Mouse (Mus musculus) liver, postnatal 0 days (tissue): ENCODE data around the gene Ttc34. TPM values are rescaled to one million over a fixed set of nuclear protein-coding genes. Genes with fewer than 3 reads are reported as not detected.
A peak's percentile ranks its signal among the peaks of the same experiment; 100 is the strongest.

Source experiments
- ATAC-seq: fragments of 200-750 bp; cut with Nextera tagmentation; 2 replicates; pipeline ENCODE4 v1.8.0; 2017; ENCODE audit warnings: mild to moderate bottlenecking, moderate library complexity
- DNase-seq: peaks from one replicate; pipeline ENCODE4 v3.0.0-alpha.2; 2016
- H3K27ac ChIP-seq: fragments of 300-500 bp; sonication (generic); 2 replicates; pipeline ENCODE4 v1.5.1; 2014; ENCODE audit warnings: antibody characterized with exemption, moderate library complexity, mild to moderate bottlenecking, low read depth
- H3K27me3 ChIP-seq: fragments of 300-500 bp; sonication (generic); 2 replicates; pipeline ENCODE4 v1.6.1; 2014; ENCODE audit warnings: low read length, control low read depth, mixed read lengths; ENCODE audit not compliant: insufficient read depth
- H3K36me3 ChIP-seq: fragments of 300-500 bp; sonication (generic); replicated peaks from 2 replicates; pipeline ENCODE4 v1.6.1; 2014; ENCODE audit warnings: mild to moderate bottlenecking, control low read depth, low read length, moderate library complexity, mixed read lengths; ENCODE audit not compliant: insufficient read depth
- H3K4me1 ChIP-seq: fragments of 300-500 bp; sonication (generic); 2 replicates; pipeline ENCODE4 v1.6.1; 2014; ENCODE audit warnings: antibody characterized with exemption, mild to moderate bottlenecking, control low read depth; ENCODE audit not compliant: insufficient read depth
- H3K4me2 ChIP-seq: fragments of 300-500 bp; sonication (generic); 2 replicates; pipeline ENCODE4 v1.6.1; 2014; ENCODE audit warnings: low read depth, mild to moderate bottlenecking, low read length, moderate library complexity, mixed read lengths
- H3K4me3 ChIP-seq: fragments of 300-500 bp; sonication (generic); 2 replicates; pipeline ENCODE4 v1.5.1; 2014; ENCODE audit warnings: low read depth, low read length
- H3K9ac ChIP-seq: fragments of 300-500 bp; sonication (generic); replicated peaks from 2 replicates; pipeline ENCODE4 v1.6.1; 2014; ENCODE audit warnings: mild to moderate bottlenecking, moderate library complexity
- H3K9me3 ChIP-seq: fragments of 300-500 bp; sonication (generic); 2 replicates; pipeline ENCODE4 v1.6.1; 2016; ENCODE audit warnings: mild to moderate bottlenecking, control low read depth, low read length, mixed read lengths
- CTCF ChIP-seq: sonication (generic); IDR thresholded peaks from 2 replicates; pipeline ENCODE4 v1.5.1; 2016; ENCODE audit warnings: antibody characterized with exemption, low read depth
- EP300 ChIP-seq: IDR thresholded peaks from 2 replicates; pipeline ENCODE4 v1.6.1; 2016; ENCODE audit warnings: antibody characterized with exemption, low read depth, mild to moderate bottlenecking
- WGBS: fragments of 180-500 bp; shearing (Covaris S2); extraction: QIAGEN DNeasy Blood & Tissue Kit; methylation state at CpG from one replicate; pipeline ENCODE4 v1.1.7; 2014; ENCODE audit not compliant: insufficient replicate concordance; 5-methylcytosine and 5-hydroxymethylcytosine counted together
- polyA plus RNA-seq: library from polyadenylated mRNA; unstranded; fragments of >200 nt; fragmentation: Nextera tagmentation; extraction: Ambion mirVana; gene quantifications from 2 replicates; pipeline ENCODE4 v1.2.1, GENCODE M21; 2015

The Ttc34 gene
- polyA plus RNA-seq, 1 experiment from 2014 or later: not detected

DNA sequence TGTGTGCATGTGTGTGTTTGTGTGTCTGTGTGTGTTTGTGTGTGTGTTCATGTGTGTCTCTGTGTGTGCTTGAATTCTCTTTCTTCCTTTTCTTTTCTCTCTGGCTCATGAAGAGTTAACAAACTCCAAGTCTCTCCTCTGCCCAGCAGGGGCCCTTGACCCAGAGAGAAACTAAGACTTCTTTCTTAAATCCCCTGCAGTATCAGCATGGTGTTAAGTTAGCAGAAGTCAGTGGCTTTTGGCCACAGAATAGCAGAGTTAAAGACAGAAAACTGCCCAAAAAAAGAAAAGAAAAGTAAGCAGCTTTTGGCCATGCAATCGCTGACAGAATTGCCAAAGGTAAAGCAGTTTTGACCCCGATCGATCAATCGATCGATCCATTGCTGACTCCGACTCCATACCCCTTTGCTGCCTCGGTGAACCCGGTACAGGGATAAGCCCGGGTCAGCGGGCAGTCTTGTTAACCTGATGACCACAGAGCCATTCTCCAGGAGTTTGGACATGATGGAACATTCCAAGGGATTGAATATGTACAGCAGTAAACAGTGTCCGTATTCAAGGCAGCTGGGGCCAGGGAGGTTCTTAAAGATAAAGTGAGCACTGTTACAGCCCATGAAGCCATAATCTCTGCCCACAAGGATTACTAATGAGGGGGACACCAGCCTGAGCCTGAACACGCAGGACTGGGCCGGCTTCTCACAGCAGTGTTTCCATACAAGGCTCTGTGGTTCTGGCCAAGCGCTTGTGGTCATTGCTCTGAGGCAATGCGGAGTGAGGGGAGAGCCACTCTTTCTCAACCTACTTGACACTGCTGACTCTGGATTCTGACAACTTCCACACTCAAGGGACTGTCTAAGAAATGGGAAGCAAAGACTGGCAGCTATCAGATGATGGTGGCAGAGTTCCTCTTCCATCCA lies 73.6 kb downstream of the Ttc34 start:
- Histone ChIP-seq H3K9me3 (no peaks in the 10 kb centered on the region), H3K36me3 (peaks cover 18% of the 10 kb centered on the region), H3K4me3 (no peak overlapping the region), H3K4me2 (peak overlapping the region; percentile 38), H3K9ac (peak overlapping the region; percentile 32), H3K27ac (peak overlapping the region; percentile 79), H3K27me3 (no peaks in the 10 kb centered on the region), H3K4me1 (peaks cover 52% of the 10 kb centered on the region)
- peak; percentile 66 for DNase-seq
- ATAC-seq: peak; percentile 64
- TF ChIP-seq EP300 (no peak; the same call in 1 of the 2 replicates), CTCF (no peak)
- WGBS: 27% methylated on average over 15 of the region's 15 CpGs

DNA sequence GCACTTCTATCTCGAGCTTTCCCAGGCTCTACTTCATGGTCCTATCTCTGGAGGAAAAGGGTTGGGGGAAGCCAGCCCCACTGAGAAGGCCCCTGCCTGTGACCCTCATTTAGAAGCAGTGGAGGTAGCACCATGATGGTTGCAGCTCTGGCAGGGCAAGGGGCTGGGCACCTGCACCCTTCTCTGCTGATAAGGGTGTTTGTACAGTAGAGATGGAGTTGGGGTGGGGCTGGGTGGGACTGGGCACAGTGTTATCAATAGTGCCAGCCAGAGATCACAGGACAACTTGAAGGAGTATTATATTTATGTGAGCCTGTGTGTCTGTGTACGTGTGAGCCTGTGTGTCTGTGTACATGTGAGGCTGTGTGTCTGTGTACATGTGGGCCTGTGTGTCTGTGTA lies 74.4 kb downstream of the Ttc34 start:
- H3K9ac ChIP-seq: peak overlapping the region; percentile 32; the same call in 1 of the 2 replicates
- peaks cover 56% of the 10 kb centered on the region for H3K4me1 ChIP-seq
- peak overlapping the region; percentile 38 for H3K4me2 ChIP-seq
- WGBS: 26% methylated on average over 2 of the region's 2 CpGs
- TF ChIP-seq CTCF (no peak), EP300 (peak; percentile 92)
- ATAC-seq (peak; percentile 87), DNase-seq (peak; percentile 63)
- H3K4me3 ChIP-seq: no peak overlapping the region
- H3K36me3 ChIP-seq: peaks cover 25% of the 10 kb centered on the region
- no peaks in the 10 kb centered on the region for H3K27me3 ChIP-seq
- H3K27ac ChIP-seq: peak overlapping the region; percentile 79
- no peaks in the 10 kb centered on the region for H3K9me3 ChIP-seq

GRCm38 (mm10) chr4:154913845-154914244 lies 76.6 kb downstream of the Ttc34 start:
- DNase-seq (no peak), ATAC-seq (no peak)
- H3K4me2 ChIP-seq: no peak overlapping the region
- peaks cover 44% of the 10 kb centered on the region for H3K36me3 ChIP-seq
- no peak overlapping the region for H3K4me3 ChIP-seq
- peaks cover 45% of the 10 kb centered on the region for H3K4me1 ChIP-seq
- peaks cover 5% of the 10 kb centered on the region; the same call in 1 of the 2 replicates for H3K9me3 ChIP-seq
- H3K27me3 ChIP-seq: no peaks in the 10 kb centered on the region
- 79% methylated on average over 3 of the region's 3 CpGs for WGBS
- peak overlapping the region; percentile 79; the same call in 1 of the 2 replicates for H3K27ac ChIP-seq
- TF ChIP-seq EP300: no peak
- no peak for TF ChIP-seq CTCF
- no peak overlapping the region for H3K9ac ChIP-seq

DNA sequence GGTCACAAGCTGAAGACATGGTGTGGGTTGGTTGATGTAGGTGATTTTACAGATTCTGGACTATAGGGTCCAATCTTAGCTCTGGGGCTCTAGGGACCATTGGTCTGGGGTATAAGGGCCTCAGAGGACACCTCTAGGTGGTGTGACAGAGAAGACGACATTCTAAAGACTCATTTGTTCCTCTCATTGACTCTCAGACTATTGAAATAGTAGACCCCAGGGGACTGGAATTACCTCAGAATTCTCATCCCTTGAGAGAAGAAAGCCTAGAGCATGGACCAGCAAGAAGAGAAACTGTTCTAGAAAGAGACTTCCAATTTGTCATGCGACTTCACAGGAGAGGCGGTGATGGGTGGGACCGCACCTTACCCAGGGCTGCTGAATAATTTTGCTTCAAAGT lies 77.0 kb downstream of the Ttc34 start:
- Histone ChIP-seq H3K36me3 (peaks cover 45% of the 10 kb centered on the region), H3K27ac (0 out of 2 replicates have a peak overlapping the region, but pooled peaks have one; percentile 79), H3K4me1 (peaks cover 45% of the 10 kb centered on the region), H3K9ac (no peak overlapping the region), H3K4me2 (no peak overlapping the region), H3K4me3 (no peak overlapping the region), H3K9me3 (peaks cover 5% of the 10 kb centered on the region; the same call in 1 of the 2 replicates), H3K27me3 (no peaks in the 10 kb centered on the region)
- WGBS: 94% methylated on average over 4 of the region's 4 CpGs
- no peak for TF ChIP-seq CTCF
- ATAC-seq (no peak), DNase-seq (no peak)

DNA sequence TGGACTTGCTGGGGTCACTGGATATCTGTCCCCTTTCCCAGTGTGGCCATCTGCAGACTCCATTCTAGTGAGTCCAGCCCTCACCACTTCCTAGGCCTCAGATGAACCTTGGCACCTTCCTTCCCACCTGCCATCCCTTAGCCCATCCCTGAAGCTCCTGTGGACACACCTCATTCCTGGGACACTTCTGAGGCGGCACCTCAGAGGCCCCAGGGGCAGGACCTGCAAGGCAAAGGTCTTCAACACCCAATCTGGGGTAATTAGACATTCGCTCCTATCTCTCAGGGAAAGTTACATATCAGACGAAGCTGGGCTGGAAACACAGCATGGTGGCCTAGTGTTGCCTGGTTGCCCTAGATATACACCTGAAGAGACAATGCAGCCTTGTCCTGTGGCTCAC lies 77.4 kb downstream of the Ttc34 start:
- Histone ChIP-seq H3K4me3 (no peak overlapping the region), H3K9ac (no peak overlapping the region), H3K9me3 (peaks cover 5% of the 10 kb centered on the region; the same call in 1 of the 2 replicates), H3K27ac (peak overlapping the region; percentile 34; the same call in 1 of the 2 replicates), H3K4me1 (peaks cover 45% of the 10 kb centered on the region), H3K27me3 (no peaks in the 10 kb centered on the region), H3K36me3 (peaks cover 45% of the 10 kb centered on the region), H3K4me2 (no peak overlapping the region)
- WGBS: 78% methylated on average over 3 of the region's 3 CpGs
- DNase-seq (no peak), ATAC-seq (no peak)
- no peak for TF ChIP-seq EP300
- TF ChIP-seq CTCF: no peak

DNA sequence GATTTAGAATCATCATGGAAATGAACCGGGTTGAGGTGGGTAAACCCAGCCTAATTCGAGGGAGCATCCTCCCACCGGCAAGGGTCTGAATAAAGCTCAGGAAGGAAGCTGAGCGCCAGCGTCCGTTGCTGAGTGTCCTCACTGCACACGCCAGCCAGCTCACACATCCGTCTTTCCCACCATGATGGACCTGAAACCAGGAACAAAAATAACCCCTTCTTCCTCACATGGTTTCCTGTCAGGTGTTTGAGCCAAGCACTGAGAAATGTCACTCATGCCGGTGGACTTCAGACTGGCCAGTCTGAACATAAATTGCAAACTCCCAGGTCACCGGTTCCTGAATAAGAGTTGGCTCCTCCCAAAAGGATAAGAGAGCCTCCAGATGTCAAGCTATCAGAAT lies 78.0 kb downstream of the Ttc34 start:
- no peak overlapping the region for H3K4me2 ChIP-seq
- TF ChIP-seq EP300 (no peak), CTCF (no peak)
- no peak overlapping the region for H3K9ac ChIP-seq
- peaks cover 42% of the 10 kb centered on the region for H3K4me1 ChIP-seq
- DNase-seq (no peak), ATAC-seq (no peak)
- peaks cover 5% of the 10 kb centered on the region; the same call in 1 of the 2 replicates for H3K9me3 ChIP-seq
- no peaks in the 10 kb centered on the region for H3K27me3 ChIP-seq
- H3K36me3 ChIP-seq: peaks cover 45% of the 10 kb centered on the region
- 38% methylated on average over 10 of the region's 10 CpGs for WGBS
- H3K4me3 ChIP-seq: no peak overlapping the region
- H3K27ac ChIP-seq: 0 out of 2 replicates have a peak overlapping the region, but pooled peaks have one; percentile 30
